Mouse (Mus musculus) adrenal gland, adult 8-10 months (tissue): Measurements from ENCODE around the gene Arl8b. TPM values are rescaled to one million over a fixed set of nuclear protein-coding genes. Genes with fewer than 3 reads are reported as not detected.
"Not testable (repeated sequence)": the region's sequence is repeated elsewhere in the genome, so short reads cannot be mapped to it uniquely, and the experiment has no call there.

ENCODE experiments used
- DNase-seq: peaks from one replicate; pipeline ENCODE4 v3.0.0; 2022
- total RNA-seq, 4 experiments: library from RNA; stranded (reverse); gene quantifications; 2 replicates each; pipeline ENCODE4 v1.2.4; 2022

The Arl8b gene
- total RNA-seq, 4 experiments from 2014 or later = 96.7 to 128 (median 110) TPM

DNA sequence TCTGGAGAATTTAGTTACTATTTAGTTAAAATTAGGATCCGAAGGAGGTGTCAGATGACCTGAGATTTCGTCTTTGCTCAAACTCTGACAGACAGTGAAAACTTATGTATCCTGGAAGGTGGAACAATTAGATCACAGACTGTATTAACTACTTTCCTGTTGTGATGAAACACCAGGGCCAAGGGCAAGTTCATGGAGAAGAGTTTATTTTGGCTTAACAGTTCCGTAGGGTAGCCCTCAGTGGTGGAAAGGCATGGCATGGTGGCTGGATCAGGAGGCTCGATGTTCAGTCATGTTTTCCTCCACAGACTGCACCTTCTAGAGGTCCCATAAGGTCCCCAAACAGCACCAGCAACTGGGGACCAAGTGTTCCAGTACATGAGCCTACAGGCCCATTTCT lies 54.2 kb downstream of the Arl8b start:
- no peak for DNase-seq

DNA sequence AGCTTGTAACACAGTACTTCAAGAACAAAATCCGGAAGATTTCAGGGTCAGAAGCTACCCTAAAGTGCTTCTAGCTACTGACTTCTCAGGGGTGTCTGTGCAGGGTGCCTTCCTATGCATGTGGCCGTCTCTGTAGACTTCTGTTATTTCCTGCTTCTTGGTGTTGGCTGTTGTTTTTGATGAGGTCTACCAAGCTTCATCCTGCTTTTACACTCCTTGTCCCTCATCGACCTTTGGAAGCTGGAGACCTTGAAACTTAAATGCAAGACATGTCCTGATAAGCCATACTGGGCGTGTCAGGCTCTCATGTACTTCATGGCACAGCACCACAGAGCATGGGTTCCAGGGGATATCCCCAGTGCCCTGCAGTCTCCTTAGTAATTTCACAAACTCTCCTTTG lies 55.1 kb downstream of the Arl8b start:
- no peak for DNase-seq

DNA sequence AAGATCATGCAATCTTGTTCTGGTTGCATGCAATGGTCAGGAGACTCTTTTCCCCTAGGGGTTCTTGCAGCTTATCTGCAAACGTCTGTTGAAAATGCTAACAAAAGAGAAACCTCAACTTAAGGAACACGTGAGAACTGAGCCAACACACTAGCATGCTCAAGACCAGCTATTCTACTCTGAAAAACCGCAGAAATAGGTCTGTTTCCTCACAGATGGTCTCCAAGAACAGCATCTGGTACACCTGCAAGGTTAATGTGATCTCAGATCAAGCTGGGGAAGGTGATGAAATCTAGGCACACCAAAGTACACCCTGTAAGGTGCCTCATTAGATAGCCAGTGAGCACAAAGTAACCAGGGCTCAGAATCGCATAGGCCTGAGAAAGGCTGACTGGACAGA lies 56.5 kb downstream of the Arl8b start:
- DNase-seq = no peak

DNA sequence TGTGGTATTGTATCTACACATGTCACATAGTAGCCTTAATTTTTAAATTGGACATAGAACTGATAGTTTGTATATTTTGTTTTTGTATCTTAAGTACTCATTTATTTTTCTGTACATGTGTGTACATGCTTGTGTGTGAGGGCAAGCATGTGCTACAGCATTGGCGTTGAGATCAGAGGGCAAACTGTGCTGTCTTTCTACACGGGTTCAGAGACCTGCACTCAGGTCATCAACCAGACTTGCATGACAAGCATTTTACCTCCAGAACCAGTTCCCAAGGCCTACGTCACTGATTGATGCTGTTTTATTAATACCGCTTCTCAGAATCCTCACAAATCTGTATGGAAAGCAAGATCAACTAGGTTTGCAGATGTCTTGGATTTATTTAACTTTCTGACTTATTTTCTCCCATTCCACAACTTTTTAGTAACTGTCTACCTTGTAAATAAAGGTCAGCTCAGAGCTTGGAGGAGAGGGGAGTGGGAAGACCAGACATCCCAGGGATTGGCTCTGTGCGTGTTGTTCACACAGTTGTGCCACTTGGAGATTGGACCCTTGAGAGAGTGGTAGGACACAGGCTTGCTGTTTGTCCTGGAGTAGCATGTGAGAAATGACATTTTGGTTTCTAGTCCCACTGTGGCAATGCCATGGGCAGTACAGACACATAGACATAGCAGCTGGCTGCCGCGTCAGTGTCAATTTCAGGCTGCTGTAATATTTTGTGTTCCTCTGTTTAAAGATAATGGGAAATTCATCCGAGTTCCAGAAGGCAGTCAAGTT lies 58.2 kb downstream of the Arl8b start:
- DNase-seq = no peak

- DNase-seq = no peak
Observed at GRCm38 (mm10) chr6:108843664-108844063, 60.8 kb downstream of the Arl8b start.

- DNase-seq = no peak
Observed at GRCm38 (mm10) chr6:108844093-108844492, 61.2 kb downstream of the Arl8b start.

DNA sequence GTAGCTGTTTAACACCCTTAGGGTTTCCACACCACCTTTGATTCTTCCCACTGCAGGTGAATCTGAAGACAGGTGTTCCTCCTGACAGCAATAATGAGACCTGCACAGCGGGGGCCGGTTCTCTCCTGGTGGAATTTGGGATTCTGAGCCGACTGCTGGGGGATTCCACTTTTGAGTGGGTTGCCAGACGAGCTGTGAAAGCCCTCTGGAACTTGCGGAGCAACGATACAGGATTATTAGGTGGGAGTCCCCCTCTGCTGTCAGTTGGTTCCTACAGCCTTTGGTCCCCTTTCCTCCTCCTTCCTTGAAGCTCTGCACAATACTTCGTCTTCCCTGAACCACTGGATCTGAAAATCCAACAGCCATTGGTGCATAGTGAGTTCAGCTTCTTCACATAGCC lies 61.9 kb downstream of the Arl8b start:
- DNase-seq = no peak

- DNase-seq = no peak
Observed at GRCm38 (mm10) chr6:108852088-108852670, 69.3 kb downstream of the Arl8b start.

DNA sequence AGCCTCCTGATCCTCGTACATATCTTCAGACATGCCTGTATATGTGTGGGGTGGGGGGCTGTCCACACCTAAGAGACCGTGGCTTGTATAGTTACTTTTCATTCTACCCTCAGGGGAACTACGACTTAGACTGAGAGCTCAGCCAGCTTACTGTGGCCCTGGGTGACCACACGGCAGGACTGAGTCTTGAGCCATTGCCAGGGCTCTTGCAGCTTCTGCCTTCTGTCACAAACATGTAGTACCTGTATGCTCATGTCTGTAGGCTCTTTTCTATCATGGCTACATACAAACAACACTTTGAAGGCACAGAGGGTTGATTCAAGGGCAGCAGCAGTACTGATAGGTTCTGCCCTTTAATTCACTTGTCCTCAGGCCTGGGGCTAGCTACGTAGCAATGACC lies 70.1 kb downstream of the Arl8b start:
- no peak for DNase-seq

GRCm38 (mm10) chr6:108858583-108858982 lies 75.7 kb downstream of the Arl8b start:
- no peak for DNase-seq

GRCm38 (mm10) chr6:108861226-108861625 lies 78.3 kb downstream of the Arl8b start:
- DNase-seq = no peak

DNA sequence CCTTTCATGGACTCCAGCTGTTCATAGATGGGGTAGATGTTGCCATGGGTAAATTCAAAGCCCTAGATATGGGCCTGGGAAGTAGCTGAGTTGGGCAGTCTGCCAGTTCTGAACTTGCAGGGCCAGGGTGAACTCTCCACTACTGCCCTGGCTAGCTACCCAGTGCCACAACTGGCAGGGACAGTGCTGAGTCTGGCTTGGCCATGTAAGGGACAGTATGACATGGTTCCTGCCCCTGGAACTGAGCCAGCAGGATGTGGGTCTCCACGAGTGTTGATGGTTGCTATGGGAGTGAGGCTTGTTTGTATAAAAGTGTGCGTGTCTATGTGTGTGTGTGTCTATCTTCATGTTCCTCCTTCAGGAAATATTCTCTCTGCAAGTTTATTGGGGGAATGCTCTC lies 79.6 kb downstream of the Arl8b start:
- no peak for DNase-seq

GRCm38 (mm10) chr6:108866317-108866716 lies 83.4 kb downstream of the Arl8b start:
- no peak for DNase-seq

DNA sequence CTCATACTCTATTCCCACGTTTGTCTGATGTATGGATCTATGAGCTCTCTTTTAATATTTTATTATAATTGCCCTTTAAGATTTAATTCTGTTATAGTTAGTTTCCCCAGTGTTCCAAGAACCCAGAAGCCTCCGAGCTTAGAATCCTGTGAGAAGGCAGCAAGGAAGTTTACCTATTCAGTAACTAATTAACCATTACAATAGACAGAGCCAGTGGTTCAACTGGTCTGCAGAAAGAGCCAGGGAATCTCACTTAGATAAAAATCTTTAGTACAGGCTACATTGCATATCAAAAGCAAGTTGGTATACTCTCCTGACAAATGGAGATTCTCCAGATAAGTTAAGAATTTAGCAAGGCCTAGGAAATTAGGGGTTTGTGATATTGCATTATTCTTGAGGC lies 86.1 kb downstream of the Arl8b start:
- DNase-seq = not testable (repeated sequence)

DNA sequence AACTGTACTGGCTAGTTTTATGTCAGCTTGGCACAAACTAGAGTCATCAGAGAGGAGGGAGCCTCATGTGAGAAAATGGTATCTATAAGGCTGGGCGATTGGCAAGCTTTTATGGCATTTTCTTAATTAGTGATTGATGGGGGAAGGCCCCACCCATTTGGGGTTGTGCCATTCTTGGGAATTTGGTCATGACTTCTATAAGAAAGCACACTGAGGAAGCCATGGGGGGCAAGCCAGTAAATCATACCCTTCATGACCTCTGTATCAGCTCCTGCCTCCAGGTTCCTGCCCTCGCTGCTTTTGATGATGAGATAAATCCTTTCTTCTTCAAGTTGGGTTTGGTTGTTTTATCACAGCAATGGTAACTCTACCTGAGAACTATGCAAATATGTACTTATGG lies 87.5 kb downstream of the Arl8b start:
- no peak for DNase-seq

- DNase-seq = no peak
Observed at GRCm38 (mm10) chr6:108871251-108871650, 88.4 kb downstream of the Arl8b start.

Other genes starting within 250 kb of the Arl8b start
- gene Bhlhe40, start 122.5 kb upstream of the Arl8b start, total RNA-seq = 10 to 100 TPM; 51.3 to 72.1 (median 68.6) TPM
- 10 to 100 TPM; 47.9 to 57.0 (median 51.4) TPM for gene Edem1, start 45.5 kb downstream of the Arl8b start, total RNA-seq